Mouse (Mus musculus): ENCODE results near the gene Casp9. TPM values are rescaled to one million over a fixed set of nuclear protein-coding genes. Genes with fewer than 3 reads are reported as not detected.

The Casp9 gene
- total and polyA plus RNA-seq, 2 experiments from 2014 or later, result 14.7 to 17.7 TPM

DNA sequence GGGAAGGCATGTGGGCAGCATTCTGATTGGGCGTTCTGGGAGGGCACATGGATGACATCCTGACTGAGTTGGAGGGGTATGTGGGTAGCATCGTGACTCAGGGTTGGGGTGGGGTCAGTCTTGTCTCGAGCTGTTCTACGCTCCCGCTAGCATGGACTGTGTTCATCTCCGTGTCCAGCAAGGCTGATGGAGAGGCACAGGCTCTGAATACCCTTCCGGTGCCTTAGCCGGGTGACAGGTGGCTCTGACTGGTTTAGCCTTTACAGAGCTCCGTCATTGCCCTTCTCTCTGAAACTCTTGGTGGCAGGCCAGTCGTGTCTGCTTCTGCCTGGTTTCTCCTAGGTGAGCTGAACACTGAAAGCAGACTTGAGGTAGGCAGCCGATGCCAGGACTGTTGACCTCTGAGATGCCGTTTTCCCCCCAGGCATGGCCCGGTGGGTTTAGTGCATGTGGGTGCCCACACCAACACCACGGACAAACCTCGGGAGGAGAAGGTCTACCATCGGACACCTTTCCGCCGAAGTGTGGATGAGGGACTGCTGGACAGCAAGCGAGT is 38.0 kb upstream of the Casp9 start:
- 91% methylated on average over 19 of the region's 19 CpGs for WGBS

DNA sequence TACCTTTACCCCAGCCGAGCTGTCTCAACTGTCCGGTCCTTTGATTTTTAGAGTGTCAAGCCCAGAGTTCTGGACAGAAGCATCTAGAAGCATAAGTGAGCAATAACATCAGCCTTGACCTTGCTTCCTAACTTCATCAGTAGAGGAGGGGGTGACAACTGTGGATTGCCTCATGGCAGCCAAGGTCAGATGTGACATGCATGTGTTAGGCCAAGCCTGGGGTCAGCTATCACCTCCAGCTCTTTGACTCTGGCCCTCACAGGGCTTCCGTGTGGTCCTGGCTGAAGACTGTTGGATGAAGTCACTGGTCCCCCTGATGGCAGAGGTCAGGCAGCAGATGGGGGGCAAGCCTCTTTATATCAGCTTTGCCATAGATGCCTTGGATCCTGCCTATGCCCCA is 36.3 kb upstream of the Casp9 start:
- no peak overlapping the region for H3K27ac ChIP-seq (ENCODE audit: low read depth, low read length)
- no peak for DNase-seq
- no peak for TF ChIP-seq CTCF (IDR thresholded peaks at IDR 0.05; ENCODE audit: low read depth)
- no peaks in the 10 kb centered on the region for H3K9me3 ChIP-seq (ENCODE audit: low read length)
- H3K4me2 ChIP-seq (ENCODE audit: low read depth), result no peak overlapping the region
- H3K4me1 ChIP-seq (ENCODE audit: insufficient read depth), result no peaks in the 10 kb centered on the region
- ATAC-seq, result no peak
- no peak overlapping the region for H3K4me3 ChIP-seq (ENCODE audit: low read depth, low read length)
- 97% methylated on average over 3 of the region's 3 CpGs for WGBS
- no peak overlapping the region for H3K9ac ChIP-seq
- H3K27me3 ChIP-seq (ENCODE audit: insufficient read depth, low read length), result no peaks in the 10 kb centered on the region
- H3K36me3 ChIP-seq (ENCODE audit: insufficient read depth), result peaks cover 7% of the 10 kb centered on the region; the same call in 1 of the 2 replicates

More for the DNA sequence above, 38.0 kb upstream of the Casp9 start:
- DNase-seq (no peak), ATAC-seq (no peak)
- no peak overlapping the region for H3K4me3 ChIP-seq (ENCODE audit: low read depth, low read length)
- TF ChIP-seq CTCF (IDR thresholded peaks at IDR 0.05; ENCODE audit: low read depth), result no peak
- peaks cover 3% of the 10 kb centered on the region; the same call in 1 of the 2 replicates for H3K36me3 ChIP-seq (ENCODE audit: insufficient read depth)
- no peaks in the 10 kb centered on the region for H3K9me3 ChIP-seq (ENCODE audit: low read length)
- no peak overlapping the region for H3K9ac ChIP-seq
- no peak overlapping the region for H3K4me2 ChIP-seq (ENCODE audit: low read depth)
- H3K27ac ChIP-seq (ENCODE audit: low read depth, low read length), result no peak overlapping the region
- no peaks in the 10 kb centered on the region for H3K27me3 ChIP-seq (ENCODE audit: insufficient read depth, low read length)
- no peaks in the 10 kb centered on the region for H3K4me1 ChIP-seq (ENCODE audit: insufficient read depth)

DNA sequence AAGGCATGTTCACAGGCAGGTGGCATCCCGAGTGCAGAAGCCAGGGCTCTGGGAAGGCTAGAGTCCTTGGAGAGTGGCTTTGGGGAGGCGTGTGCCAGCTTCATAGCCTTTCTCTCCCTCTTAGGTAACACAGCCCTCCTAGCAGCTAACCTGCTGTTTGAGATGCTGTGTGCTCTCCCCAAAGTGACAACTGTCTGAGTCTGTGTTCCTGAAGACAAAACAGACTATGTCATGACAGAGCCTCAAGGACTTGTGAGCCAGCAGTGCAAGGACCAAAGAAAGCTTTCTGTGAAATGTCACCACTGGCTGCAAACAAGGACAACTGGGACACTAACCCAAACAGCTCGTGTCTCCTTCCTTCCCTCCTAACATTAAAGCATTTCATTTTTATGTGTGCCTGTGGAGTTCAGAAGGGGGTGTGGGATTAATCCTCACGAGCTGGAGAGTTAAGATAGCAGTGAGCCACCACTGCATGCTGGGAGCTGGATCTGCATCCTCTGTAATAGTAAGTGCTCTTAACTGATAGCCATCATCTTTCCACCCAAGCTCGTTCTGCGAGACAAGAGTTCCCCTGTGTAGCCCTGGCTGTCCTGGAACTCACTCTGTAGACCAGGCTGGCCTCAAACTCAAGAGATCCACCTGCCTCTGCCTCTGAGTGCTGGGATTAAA is 34.4 kb upstream of the Casp9 start:
- H3K36me3 ChIP-seq (ENCODE audit: insufficient read depth), result peaks cover 26% of the 10 kb centered on the region
- TF ChIP-seq CTCF (IDR thresholded peaks at IDR 0.05; ENCODE audit: low read depth), result no peak
- H3K4me3 ChIP-seq (ENCODE audit: low read depth, low read length), result no peak overlapping the region
- H3K9ac ChIP-seq, result no peak overlapping the region
- 80% methylated on average over 6 of the region's 6 CpGs for WGBS
- H3K9me3 ChIP-seq (ENCODE audit: low read length), result no peaks in the 10 kb centered on the region
- no peak for DNase-seq
- ATAC-seq, result no peak
- H3K27ac ChIP-seq (ENCODE audit: low read depth, low read length), result no peak overlapping the region
- H3K4me1 ChIP-seq (ENCODE audit: insufficient read depth), result no peaks in the 10 kb centered on the region
- H3K4me2 ChIP-seq (ENCODE audit: low read depth), result no peak overlapping the region
- no peaks in the 10 kb centered on the region for H3K27me3 ChIP-seq (ENCODE audit: insufficient read depth, low read length)

DNA sequence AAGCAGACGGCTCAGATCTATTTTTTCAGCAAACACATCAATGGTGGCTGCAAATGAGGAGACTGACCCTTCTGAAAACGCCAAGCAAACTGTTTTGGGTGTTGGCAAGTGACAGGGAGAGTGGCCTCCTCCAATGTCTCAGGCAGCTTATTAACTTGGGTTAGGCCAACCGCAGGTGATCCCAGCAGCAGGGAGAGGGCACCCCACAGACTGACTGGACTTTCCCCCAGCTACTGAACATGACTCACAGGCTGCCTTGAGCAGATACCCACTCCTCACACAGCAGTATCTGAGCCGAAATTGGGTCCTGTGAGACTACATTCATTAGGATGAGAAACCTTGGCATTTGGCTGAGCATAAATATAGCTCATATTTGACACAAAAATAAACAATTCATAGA is 32.5 kb upstream of the Casp9 start:
- no peaks in the 10 kb centered on the region for H3K4me1 ChIP-seq (ENCODE audit: insufficient read depth)
- 82% methylated on average over 4 of the region's 4 CpGs for WGBS
- H3K27ac ChIP-seq (ENCODE audit: low read depth, low read length), result no peak overlapping the region
- no peak overlapping the region for H3K4me3 ChIP-seq (ENCODE audit: low read depth, low read length)
- TF ChIP-seq CTCF (IDR thresholded peaks at IDR 0.05; ENCODE audit: low read depth), result no peak
- H3K27me3 ChIP-seq (ENCODE audit: insufficient read depth, low read length), result no peaks in the 10 kb centered on the region
- H3K4me2 ChIP-seq (ENCODE audit: low read depth), result no peak overlapping the region
- H3K9ac ChIP-seq, result no peak overlapping the region
- ATAC-seq, result no peak
- H3K9me3 ChIP-seq (ENCODE audit: low read length), result no peaks in the 10 kb centered on the region
- DNase-seq, result no peak
- peaks cover 41% of the 10 kb centered on the region for H3K36me3 ChIP-seq (ENCODE audit: insufficient read depth)

DNA sequence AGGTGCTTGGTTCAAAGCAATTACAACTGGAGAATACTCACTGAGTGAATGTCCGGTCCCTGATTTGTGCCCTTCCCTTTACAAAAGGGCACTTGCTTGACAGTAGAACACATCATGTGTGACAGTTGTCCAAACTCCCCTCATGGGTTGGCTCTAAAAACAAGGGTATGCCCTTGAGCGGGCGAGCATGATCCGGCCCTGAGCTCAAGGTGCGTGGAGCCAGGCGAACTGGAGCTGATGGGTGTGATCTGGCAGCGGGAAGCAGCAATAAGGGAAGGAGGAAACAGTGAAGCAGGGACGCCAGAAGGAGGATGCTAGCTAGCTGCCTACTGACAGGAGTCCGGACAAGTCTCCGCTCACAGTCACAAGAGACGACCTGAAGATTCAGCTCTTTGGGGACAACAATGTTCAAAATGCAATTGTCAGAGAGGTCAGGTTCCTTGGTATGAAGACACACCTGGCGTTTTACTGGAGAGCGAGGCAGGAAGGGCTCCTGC is 31.3 kb upstream of the Casp9 start:
- 93% methylated on average over 13 of the region's 13 CpGs for WGBS
- no peak for TF ChIP-seq CTCF (IDR thresholded peaks at IDR 0.05; ENCODE audit: low read depth)
- no peaks in the 10 kb centered on the region for H3K27me3 ChIP-seq (ENCODE audit: insufficient read depth, low read length)
- H3K4me2 ChIP-seq (ENCODE audit: low read depth), result no peak overlapping the region
- DNase-seq, result no peak
- no peak overlapping the region for H3K4me3 ChIP-seq (ENCODE audit: low read depth, low read length)
- 0 out of 2 replicates have a peak, but pooled peaks cover 7% of the 10 kb centered on the region for H3K4me1 ChIP-seq (ENCODE audit: insufficient read depth)
- no peak overlapping the region for H3K27ac ChIP-seq (ENCODE audit: low read depth, low read length)
- no peak overlapping the region for H3K9ac ChIP-seq
- ATAC-seq, result no peak
- H3K36me3 ChIP-seq (ENCODE audit: insufficient read depth), result peaks cover 47% of the 10 kb centered on the region
- H3K9me3 ChIP-seq (ENCODE audit: low read length), result no peaks in the 10 kb centered on the region

DNA sequence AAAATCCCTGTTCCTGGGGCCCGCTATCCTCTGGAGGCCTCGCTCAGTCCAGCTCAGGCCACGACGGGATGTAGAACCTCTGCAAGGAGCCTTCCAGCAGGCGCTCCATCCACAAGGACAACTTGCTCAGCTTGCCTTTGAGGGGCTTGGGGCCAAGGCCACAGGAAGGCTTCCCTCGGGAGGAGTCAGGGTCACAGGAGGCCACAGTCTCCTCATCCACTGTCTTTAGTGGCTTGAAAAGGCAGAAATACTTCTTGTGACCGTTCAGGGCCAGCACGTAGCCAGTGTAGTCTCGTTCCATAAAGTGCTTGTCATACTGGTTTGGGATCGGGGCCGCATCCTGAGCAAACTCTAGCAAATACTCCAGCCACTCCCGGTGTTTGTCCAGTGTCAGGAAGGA is 29.9 kb upstream of the Casp9 start:
- H3K36me3 ChIP-seq (ENCODE audit: insufficient read depth), result peaks cover 60% of the 10 kb centered on the region
- H3K9ac ChIP-seq, result no peak overlapping the region
- H3K27ac ChIP-seq (ENCODE audit: low read depth, low read length), result no peak overlapping the region
- ATAC-seq, result no peak
- no peak for DNase-seq
- TF ChIP-seq CTCF (IDR thresholded peaks at IDR 0.05; ENCODE audit: low read depth), result no peak
- H3K9me3 ChIP-seq (ENCODE audit: low read length), result no peaks in the 10 kb centered on the region
- no peak overlapping the region for H3K4me2 ChIP-seq (ENCODE audit: low read depth)
- 0 out of 2 replicates have a peak, but pooled peaks cover 7% of the 10 kb centered on the region for H3K4me1 ChIP-seq (ENCODE audit: insufficient read depth)
- H3K27me3 ChIP-seq (ENCODE audit: insufficient read depth, low read length), result no peaks in the 10 kb centered on the region
- H3K4me3 ChIP-seq (ENCODE audit: low read depth, low read length), result no peak overlapping the region
- WGBS, result 96% methylated on average over 12 of the region's 12 CpGs

DNA sequence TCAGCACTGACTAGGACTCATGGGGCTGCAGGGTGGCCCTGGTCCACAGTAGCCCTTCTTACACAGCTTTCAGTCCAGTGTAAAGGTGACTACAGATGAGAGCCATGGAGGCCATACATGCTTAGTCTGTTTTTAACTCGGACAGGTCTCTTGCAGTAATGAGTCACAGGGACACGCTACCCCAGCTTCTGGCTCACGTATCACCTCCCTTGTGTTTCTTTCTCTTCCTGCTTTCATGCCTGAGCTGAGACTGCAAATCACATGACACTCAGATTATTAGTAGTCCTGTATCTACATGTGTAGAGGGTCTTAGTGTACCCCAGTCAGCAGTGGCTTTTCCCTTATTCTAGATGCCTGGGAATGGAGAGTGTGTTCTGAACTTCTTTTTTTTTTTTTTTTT is 28.4 kb upstream of the Casp9 start:
- H3K36me3 ChIP-seq (ENCODE audit: insufficient read depth), result peaks cover 72% of the 10 kb centered on the region

More for the DNA sequence above, 28.4 kb upstream of the Casp9 start:
- no peak for TF ChIP-seq CTCF (IDR thresholded peaks at IDR 0.05; ENCODE audit: low read depth)
- H3K4me3 ChIP-seq (ENCODE audit: low read depth, low read length), result no peak overlapping the region
- H3K9ac ChIP-seq, result no peak overlapping the region
- no peak overlapping the region for H3K27ac ChIP-seq (ENCODE audit: low read depth, low read length)
- 0 out of 2 replicates have a peak, but pooled peaks cover 7% of the 10 kb centered on the region for H3K4me1 ChIP-seq (ENCODE audit: insufficient read depth)
- H3K27me3 ChIP-seq (ENCODE audit: insufficient read depth, low read length), result no peaks in the 10 kb centered on the region
- no peak overlapping the region for H3K4me2 ChIP-seq (ENCODE audit: low read depth)
- no peak for ATAC-seq
- no peak for DNase-seq
- WGBS, result 93% methylated on average over 3 of the region's 3 CpGs
- no peaks in the 10 kb centered on the region for H3K9me3 ChIP-seq (ENCODE audit: low read length)
